Mouse (Mus musculus) spleen, adult 18-20 months (tissue): ENCODE results near the gene Pou2f2.
"Not testable (repeated sequence)": the region's sequence is repeated elsewhere in the genome, so short reads cannot be mapped to it uniquely, and the experiment has no call there.

Source experiments
- DNase-seq, 2 experiments: peaks; one replicate each; pipeline ENCODE4 v3.0.0; 2022; ENCODE audit warnings: mixed read lengths in 2 of 2

Gene Pou2f2

DNA sequence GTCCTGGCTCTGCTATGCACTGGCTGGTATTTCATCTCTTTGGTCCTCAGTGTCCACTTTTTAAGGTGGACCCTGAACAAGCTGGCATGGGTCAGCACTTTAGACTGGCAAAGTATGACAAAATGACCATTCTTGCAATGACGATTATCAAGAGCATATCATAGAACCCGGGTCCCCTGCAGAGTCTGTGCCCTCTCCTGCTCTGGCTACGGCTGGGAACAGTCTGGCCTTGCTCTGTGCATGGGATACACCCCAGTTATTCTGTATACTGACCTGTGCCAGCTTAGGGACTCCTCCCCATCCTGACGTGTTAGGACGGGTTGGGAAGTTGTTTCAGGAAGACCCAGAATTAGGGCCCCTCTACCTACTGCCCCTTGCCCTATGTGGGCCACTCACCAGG, 121.6 kb downstream of the Pou2f2 start:
- no peak for DNase-seq

DNA sequence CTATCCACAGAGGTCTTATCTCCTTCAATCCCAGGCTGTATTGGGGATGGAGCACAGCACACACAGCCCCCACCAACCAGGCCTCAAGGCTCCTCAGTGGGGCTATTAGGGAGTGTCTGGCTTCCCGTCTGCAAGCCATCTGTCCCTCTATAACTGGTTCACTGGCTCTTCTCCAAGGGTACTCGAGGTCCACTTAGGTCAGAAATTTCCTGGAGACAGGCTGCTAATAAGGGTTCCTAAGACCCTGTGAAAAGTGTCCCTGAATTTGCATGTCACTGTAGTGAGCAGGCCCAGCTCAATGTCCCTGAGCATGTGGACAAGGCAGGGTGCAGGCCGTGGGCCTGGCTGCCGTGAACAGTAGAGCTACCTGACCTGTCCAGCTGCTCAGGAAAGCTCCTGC, 122.6 kb downstream of the Pou2f2 start:
- no peak for DNase-seq

DNA sequence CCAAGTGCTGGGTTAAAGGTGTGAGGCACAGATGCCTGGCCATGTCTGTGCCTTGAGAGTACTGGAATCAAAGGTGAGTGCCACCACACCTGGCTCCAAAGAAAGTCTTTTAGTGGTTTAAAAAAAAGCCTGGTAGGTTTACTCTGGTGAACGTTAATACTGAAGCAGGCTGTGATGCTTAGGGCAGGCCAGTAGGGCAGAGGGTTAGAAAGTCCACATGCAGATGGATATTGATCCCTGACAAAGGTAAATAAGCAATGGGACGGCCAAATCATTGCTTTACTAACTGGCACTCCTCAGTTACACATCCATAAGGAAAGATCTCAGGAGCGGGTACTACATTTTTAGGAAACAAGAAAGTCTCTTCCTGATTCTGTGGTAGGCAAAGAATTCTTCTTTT, 126.9 kb downstream of the Pou2f2 start:
- DNase-seq, result no peak

DNA sequence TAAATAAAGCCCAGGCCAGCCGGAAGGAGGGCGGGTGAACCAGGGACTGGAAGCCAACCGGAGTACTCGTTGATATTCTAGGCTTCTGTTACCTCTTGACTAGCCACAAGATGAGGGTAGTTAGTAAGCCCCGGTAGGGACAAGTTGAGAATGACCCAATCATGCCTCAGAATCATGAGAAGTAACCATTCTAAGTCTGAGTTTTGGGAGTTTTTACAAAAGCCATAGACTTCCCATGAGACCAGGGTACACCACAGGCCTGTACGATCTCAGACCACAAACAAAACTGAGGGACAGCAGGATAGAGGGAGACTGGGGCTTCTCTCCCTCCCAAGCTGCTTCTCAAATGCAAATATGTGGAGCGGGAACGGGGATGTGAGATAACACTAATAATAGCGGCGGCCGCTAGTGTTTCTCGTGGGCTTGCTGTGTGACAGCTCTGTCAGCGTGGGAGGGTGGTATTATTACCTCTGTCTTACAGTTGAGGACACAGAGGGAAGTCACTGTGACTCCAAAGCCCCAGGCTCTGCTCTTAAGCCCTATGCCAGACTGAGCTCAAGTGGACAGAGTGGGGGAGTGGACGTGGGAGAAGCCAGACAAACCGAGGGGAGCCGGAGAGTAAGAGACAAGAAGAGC, 130.1 kb downstream of the Pou2f2 start:
- no peak for DNase-seq

DNA sequence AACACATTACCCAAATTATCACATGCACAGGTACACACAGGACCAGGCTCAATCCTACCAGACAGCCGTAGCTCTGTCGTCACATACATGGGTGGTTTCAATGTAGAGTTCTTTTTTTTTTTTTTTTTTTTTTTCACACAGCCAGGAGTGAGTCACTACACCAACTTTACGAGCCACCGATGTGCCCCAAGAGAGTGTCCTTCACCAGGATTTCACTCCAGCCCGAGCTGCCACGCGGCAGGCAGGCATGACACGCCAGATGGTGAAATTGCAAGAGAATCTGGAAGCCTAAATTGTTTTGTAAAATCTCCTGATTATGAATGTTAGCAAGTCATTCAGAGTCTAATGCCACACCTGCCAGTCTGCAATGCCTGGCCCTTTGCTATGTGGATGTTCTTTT, 132.2 kb downstream of the Pou2f2 start:
- DNase-seq, result no peak

DNA sequence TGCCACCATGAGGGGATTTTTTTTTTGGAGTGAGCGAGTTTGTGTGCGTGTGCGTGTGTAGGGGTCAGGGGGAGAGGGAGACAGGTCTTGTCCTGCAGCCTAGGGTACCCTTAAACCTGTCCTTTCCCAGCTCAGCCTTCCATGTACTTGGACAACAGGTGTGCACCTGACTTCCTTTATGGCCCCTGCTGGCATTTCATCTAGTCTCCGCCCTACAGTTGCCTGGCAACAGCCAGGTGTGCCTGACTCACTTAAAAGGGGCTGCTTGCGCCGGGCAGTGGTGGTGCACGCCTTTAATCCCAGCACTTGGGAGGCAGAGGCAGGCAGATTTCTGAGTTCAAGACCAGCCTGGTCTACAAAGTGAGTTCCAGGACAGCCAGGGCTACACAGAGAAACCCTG, 134.9 kb downstream of the Pou2f2 start:
- DNase-seq, result not testable (repeated sequence)

DNA sequence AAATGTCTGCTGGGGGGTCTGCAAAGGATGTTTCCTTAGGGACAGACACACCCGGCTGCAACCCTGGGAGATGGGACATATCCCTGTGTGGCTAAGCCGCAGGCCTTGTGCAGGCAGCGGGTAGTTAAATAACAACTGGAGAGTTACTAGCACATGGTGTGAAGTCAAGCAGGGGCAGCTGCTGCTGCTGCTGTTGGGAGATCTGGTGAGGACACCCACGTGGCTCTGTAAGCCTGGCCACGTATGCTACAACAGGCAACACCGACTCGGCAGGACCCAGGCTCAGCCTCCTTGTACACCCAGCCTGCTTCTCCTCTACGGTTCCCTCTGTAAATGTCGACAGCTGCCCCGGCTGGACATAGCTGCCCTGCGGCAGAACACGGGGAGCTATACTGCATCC, 137.6 kb downstream of the Pou2f2 start:
- DNase-seq, result no peak
